Mouse (Mus musculus): ENCODE results near the gene Dirc2. TPM values are rescaled to one million over a fixed set of nuclear protein-coding genes. Genes with fewer than 3 reads are reported as not detected.

Gene Dirc2
- polyA plus RNA-seq (2012; rRNA removed) (3.9 and 4.9 TPM in 2 replicates), polyA plus RNA-seq (2014; fragmentation: Nextera tagmentation; extraction: Ambion mirVana) (5.8 and 5.9 TPM in 2 replicates)

DNA sequence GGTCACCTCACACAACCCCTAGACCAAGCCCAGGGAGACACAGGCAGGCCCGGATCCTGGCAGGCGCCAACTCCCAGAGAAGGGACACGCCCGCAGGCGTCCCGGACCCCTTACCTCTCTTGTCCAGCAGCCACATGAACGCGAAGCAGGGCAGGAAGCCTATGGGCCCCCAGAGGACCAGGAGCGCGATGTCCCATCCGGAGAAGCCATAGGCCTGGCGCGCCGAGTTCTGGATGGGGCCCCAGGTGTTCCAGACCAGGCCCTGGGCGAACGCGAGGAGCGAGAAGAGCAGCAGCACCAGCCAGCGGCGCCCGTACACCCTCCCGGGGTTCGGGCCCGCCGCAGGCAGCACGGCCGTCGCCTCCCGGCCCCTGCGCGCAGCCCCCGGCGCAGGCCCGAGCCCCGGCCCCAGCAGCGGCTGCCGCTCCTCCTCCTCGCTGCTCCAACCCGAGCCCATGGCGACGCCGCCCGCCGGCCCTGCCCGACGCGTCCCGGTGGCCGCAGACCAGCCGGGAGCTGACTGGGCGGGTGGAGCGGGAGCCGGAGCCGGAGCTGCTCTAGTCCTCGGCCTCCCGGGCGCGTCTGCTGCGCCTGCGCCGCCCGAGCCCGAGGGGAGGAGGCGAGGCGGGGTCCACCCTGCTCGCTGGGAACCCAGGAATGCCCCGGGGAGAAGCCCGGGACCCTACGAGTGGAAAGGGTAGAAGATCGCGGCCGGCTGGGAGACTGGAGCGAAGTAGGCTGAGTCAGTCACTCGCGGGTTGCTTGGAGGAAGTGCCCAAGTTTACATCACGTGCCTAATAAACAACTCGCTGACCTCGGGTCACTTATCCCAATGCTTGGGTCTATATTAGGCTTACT lies at the start of gene Dirc2:
Dirc2 (minus strand) TSS at position 572 of the 858 bp plus-strand sequence.
- H3K27ac ChIP-seq, result peak within 1 kb of the TSS; percentile 58
- H3K9ac ChIP-seq (replicated peaks), result peak within 1 kb of the TSS; percentile 93
- peaks cover 31 to 46% of the 10 kb centered on the region in 2 experiments for H3K4me1 ChIP-seq (replicated peaks; ENCODE audit: control insufficient read depth in 2 of 2, insufficient read depth in 2 of 2, low read length in 1 of 2)
- DNase-seq (ENCODE audit: low read depth in 3 of 3, low spot score in 3 of 3) (peak; percentile 55 to 62 (median 56)), ATAC-seq (ENCODE audit: insufficient read depth) (peak; percentile 79)
- H3K9me3 ChIP-seq (ENCODE audit: control insufficient read depth, low read length), result no peaks in the 10 kb centered on the region
- H3K36me3 ChIP-seq (replicated peaks; ENCODE audit: control insufficient read depth, insufficient read depth, low read depth), result no peaks in the 10 kb centered on the region; the same call in 1 of the 2 replicates
- under 1% methylated on average over 78 of the region's 78 CpGs for WGBS (ENCODE audit: insufficient replicate concordance)
- TF ChIP-seq CTCF (IDR thresholded peaks at IDR 0.05; ENCODE audit: low read depth), result no peak
- no peak for TF ChIP-seq EP300 (IDR thresholded peaks at IDR 0.05; ENCODE audit: low read depth)
- peak within 1 kb of the TSS; percentile 72 for H3K4me2 ChIP-seq (ENCODE audit: low read depth)
- peak within 1 kb of the TSS; percentile 86 to 89 for H3K4me3 ChIP-seq (ENCODE audit: insufficient read depth in 1 of 2, low read depth in 2 of 2, low read length in 2 of 2)
- H3K27me3 ChIP-seq (ENCODE audit: control insufficient read depth, insufficient read depth, low read length), result no peaks in the 10 kb centered on the region

DNA sequence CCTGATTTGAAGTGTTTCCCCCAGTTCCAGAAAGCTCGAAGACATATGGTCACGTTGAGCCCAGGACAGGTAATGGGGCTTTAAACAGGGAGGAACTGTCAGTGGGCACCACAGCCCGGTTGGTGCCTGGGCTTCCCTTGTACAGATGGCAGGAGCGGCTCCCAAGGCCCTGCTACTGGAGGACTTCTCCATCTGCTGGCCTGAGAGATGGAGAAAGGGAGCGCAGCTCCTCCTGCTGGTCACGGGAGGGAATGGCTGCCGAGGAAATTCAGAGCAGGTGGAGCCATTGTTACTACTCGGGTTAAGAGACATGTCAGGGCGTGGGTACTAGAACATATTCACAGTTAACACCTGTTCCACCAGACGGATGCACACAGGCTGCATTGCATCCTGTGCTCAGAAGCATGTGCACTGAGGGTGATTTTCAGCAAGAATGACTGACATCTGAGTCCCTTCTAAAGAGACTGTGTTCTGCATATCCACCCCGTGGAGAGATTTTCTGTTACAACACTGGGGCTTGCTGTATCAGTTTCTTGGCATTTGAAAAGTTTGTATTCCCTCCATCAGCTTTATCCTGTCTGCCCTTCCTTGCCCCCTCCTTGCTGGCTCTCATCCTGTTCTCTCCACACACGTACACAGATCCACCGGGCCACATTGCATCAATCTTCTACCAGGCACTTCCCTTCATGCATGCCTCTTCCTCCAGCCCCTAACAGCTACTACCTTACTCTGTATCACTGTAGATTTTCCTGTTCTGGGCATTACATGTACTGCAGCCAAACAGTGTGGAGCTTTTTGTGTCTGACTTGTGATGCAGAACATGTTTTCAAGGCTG lies 48.3 kb upstream of the Dirc2 start:
- H3K36me3 ChIP-seq (replicated peaks; ENCODE audit: control insufficient read depth, insufficient read depth, low read depth), result peaks cover 50% of the 10 kb centered on the region
- no peak overlapping the region for H3K4me2 ChIP-seq (ENCODE audit: low read depth)
- H3K27me3 ChIP-seq (ENCODE audit: control insufficient read depth, insufficient read depth, low read length), result no peaks in the 10 kb centered on the region
- DNase-seq (ENCODE audit: low read depth in 3 of 3, low spot score in 3 of 3) (peak in 2 of 3 experiments; percentile 51 to 62), ATAC-seq (ENCODE audit: insufficient read depth) (peak; percentile 70)
- 32% methylated on average over 13 of the region's 13 CpGs for WGBS (ENCODE audit: insufficient replicate concordance)
- H3K9ac ChIP-seq (replicated peaks), result no peak overlapping the region
- H3K4me3 ChIP-seq (ENCODE audit: insufficient read depth in 1 of 2, low read depth in 2 of 2, low read length in 2 of 2), result no peak overlapping the region
- no peak overlapping the region for H3K27ac ChIP-seq
- H3K4me1 ChIP-seq (replicated peaks; ENCODE audit: control insufficient read depth in 2 of 2, insufficient read depth in 2 of 2, low read length in 1 of 2), result no peaks in the 10 kb centered on the region
- TF ChIP-seq CTCF (IDR thresholded peaks at IDR 0.05; ENCODE audit: low read depth) (peak; percentile 100), EP300 (IDR thresholded peaks at IDR 0.05; ENCODE audit: low read depth) (no peak)
- no peaks in the 10 kb centered on the region for H3K9me3 ChIP-seq (ENCODE audit: control insufficient read depth, low read length)

DNA sequence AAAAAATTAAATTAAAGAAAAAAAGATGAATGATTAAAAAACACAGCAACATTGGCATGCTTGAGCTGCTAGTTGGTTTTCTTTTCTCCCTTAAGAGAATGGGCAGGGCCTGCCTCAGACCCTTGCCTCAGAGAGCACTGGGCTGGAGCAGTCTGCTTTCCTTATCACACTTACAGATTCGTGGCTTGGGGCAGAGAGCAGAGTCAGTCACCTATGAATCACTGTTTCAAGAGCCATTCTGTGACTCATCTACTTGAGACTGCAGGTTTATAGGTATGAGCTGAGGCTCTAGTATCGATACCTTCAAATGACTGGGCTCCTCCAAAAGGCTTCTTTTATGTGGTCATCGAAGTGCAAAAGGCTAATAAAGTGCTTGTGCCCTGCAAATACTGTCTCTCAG lies 44.0 kb upstream of the Dirc2 start:
- WGBS (ENCODE audit: insufficient replicate concordance), result 64% methylated on average over 3 of the region's 3 CpGs
- DNase-seq (ENCODE audit: low read depth in 3 of 3, low spot score in 3 of 3) (no peak), ATAC-seq (ENCODE audit: insufficient read depth) (no peak)
- H3K27me3 ChIP-seq (ENCODE audit: control insufficient read depth, insufficient read depth, low read length), result no peaks in the 10 kb centered on the region
- H3K27ac ChIP-seq, result no peak overlapping the region
- peaks cover 39% of the 10 kb centered on the region for H3K36me3 ChIP-seq (replicated peaks; ENCODE audit: control insufficient read depth, insufficient read depth, low read depth)
- H3K9me3 ChIP-seq (ENCODE audit: control insufficient read depth, low read length), result peaks cover 9% of the 10 kb centered on the region
- H3K4me3 ChIP-seq (ENCODE audit: insufficient read depth in 1 of 2, low read depth in 2 of 2, low read length in 2 of 2), result no peak overlapping the region
- no peak overlapping the region for H3K4me2 ChIP-seq (ENCODE audit: low read depth)
- H3K9ac ChIP-seq (replicated peaks), result no peak overlapping the region
- no peak for TF ChIP-seq CTCF (IDR thresholded peaks at IDR 0.05; ENCODE audit: low read depth)
- no peak for TF ChIP-seq EP300 (IDR thresholded peaks at IDR 0.05; ENCODE audit: low read depth)
- H3K4me1 ChIP-seq (replicated peaks; ENCODE audit: control insufficient read depth in 2 of 2, insufficient read depth in 2 of 2, low read length in 1 of 2), result peaks cover 13 to 15% of the 10 kb centered on the region in 2 experiments

DNA sequence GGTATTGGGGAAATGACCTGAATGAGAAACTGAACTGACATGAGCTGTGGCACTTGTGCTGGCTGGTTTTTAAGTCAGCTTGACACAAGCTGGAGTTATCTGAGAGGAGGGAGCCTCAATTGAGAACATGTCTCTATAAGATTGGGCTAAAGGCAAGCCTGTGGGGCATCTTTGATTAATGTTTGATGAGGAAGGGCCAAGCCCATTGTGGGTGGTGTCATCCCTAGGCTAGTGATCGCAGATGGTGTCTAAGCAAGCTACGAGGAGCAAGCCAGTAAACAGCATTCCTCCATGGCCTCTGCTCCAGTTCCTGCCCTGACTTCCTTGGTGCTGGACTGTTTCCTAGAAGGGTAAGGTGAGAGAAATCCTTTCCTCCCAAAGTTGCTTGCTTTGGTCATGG lies 39.7 kb upstream of the Dirc2 start:
- no peaks in the 10 kb centered on the region for H3K27me3 ChIP-seq (ENCODE audit: control insufficient read depth, insufficient read depth, low read length)
- H3K4me1 ChIP-seq (replicated peaks; ENCODE audit: control insufficient read depth in 2 of 2, insufficient read depth in 2 of 2, low read length in 1 of 2), result peaks cover 31 to 36% of the 10 kb centered on the region in 2 experiments
- WGBS (ENCODE audit: insufficient replicate concordance), result 62% methylated on average over 2 of the region's 2 CpGs
- ATAC-seq (ENCODE audit: insufficient read depth), result peak; percentile 80
- TF ChIP-seq CTCF (IDR thresholded peaks at IDR 0.05; ENCODE audit: low read depth) (no peak), EP300 (IDR thresholded peaks at IDR 0.05; ENCODE audit: low read depth) (peak; percentile 87)
- peaks cover 15% of the 10 kb centered on the region for H3K36me3 ChIP-seq (replicated peaks; ENCODE audit: control insufficient read depth, insufficient read depth, low read depth)
- peak overlapping the region; percentile 96 for H3K27ac ChIP-seq
- H3K9ac ChIP-seq (replicated peaks), result peak overlapping the region; percentile 79
- H3K4me3 ChIP-seq (ENCODE audit: insufficient read depth in 1 of 2, low read depth in 2 of 2, low read length in 2 of 2), result peak overlapping the region; percentile 57 to 58
- peaks cover 9% of the 10 kb centered on the region for H3K9me3 ChIP-seq (ENCODE audit: control insufficient read depth, low read length)
- DNase-seq (ENCODE audit: low read depth in 3 of 3, low spot score in 3 of 3), result peak; percentile 68 to 76 (median 70)
- peak overlapping the region; percentile 81 for H3K4me2 ChIP-seq (ENCODE audit: low read depth)
